Mouse (Mus musculus) C2C12 (cell line): ENCODE results near the gene Acot4. TPM values are rescaled to one million over a fixed set of nuclear protein-coding genes. Genes with fewer than 3 reads are reported as not detected.
"Not testable (repeated sequence)": the region's sequence is repeated elsewhere in the genome, so short reads cannot be mapped to it uniquely, and the experiment has no call there.

Experiments used
- H3K27me3 ChIP-seq: one replicate; pipeline ENCODE4 v1.6.1; 2011; ENCODE audit not compliant: control insufficient read depth, insufficient read depth, insufficient read length
- H3K36me3 ChIP-seq: one replicate; pipeline ENCODE4 v1.6.1; 2011; ENCODE audit not compliant: control insufficient read depth, insufficient read depth
- H3K4me3 ChIP-seq: one replicate; pipeline ENCODE4 v1.5.1; 2011; ENCODE audit warnings: mild to moderate bottlenecking, control low read depth; ENCODE audit not compliant: poor library complexity, insufficient read depth, severe bottlenecking
- H3K79me2 ChIP-seq: one replicate; pipeline ENCODE4 v1.6.1; 2011; ENCODE audit not compliant: control insufficient read depth, insufficient read depth
- H3K79me3 ChIP-seq: one replicate; pipeline ENCODE4 v1.6.1; 2011; ENCODE audit warnings: low read depth, control low read depth
- H3ac ChIP-seq: one replicate; pipeline ENCODE3; 2011; ENCODE audit warnings: low read depth; ENCODE audit not compliant: control insufficient read depth, insufficient read length
- CEBPB ChIP-seq: IDR thresholded peaks from one replicate; pipeline ENCODE4 v1.6.1; 2011; ENCODE audit warnings: low read depth, mild to moderate bottlenecking, control low read depth, moderate library complexity
- CTCF ChIP-seq: IDR thresholded peaks from one replicate; pipeline ENCODE4 v1.5.1; 2011; ENCODE audit not compliant: control insufficient read depth, insufficient read depth, insufficient read length
- FOSL1 ChIP-seq: IDR thresholded peaks from one replicate; pipeline ENCODE4 v1.8.0; 2011; ENCODE audit warnings: mild to moderate bottlenecking, low read length; ENCODE audit not compliant: poor library complexity, insufficient read depth, severe bottlenecking
- MAX ChIP-seq: IDR thresholded peaks from one replicate; pipeline ENCODE4 v1.6.1; 2011; ENCODE audit warnings: mild to moderate bottlenecking, control low read depth
- MYOD1 ChIP-seq: IDR thresholded peaks from one replicate; pipeline ENCODE4 v1.6.1; 2011; ENCODE audit warnings: low read depth; ENCODE audit not compliant: control insufficient read depth, insufficient read length
- MYOG ChIP-seq: IDR thresholded peaks from one replicate; pipeline ENCODE4 v1.6.1; 2011; ENCODE audit not compliant: control insufficient read depth, insufficient read length; ENCODE audit errors: extremely low read depth
- USF1 ChIP-seq: IDR thresholded peaks from one replicate; pipeline ENCODE4 v1.6.1; 2011; ENCODE audit warnings: low read depth, mild to moderate bottlenecking, control low read depth, moderate library complexity
- long read RNA-seq, 2 experiments: library from polyadenylated mRNA; unstranded; transcript quantifications; one replicate each; pipeline ENCODE4 v2.0.0; 2019 to 2020
- polyA plus RNA-seq: library from polyadenylated mRNA; unstranded; fragments of >200 nt; fragmentation: generic; extraction: Trizol; gene quantifications from one replicate; pipeline ENCODE4 v1.2.1, GENCODE M21; 2012; ENCODE audit warnings: missing spikeins

The Acot4 gene
- polyA plus RNA-seq, result under 0.01 TPM
- long read RNA-seq, experiment 1, result 0 reads
- long read RNA-seq, experiment 2, result 0 reads

GRCm38 (mm10) chr12:84038241-84038640 lies at the start of gene Acot4:
Gene Acot4, plus strand, starts transcription at chr12:84038379.
- not testable (repeated sequence) for H3K79me2 ChIP-seq, H3K36me3 ChIP-seq, H3K79me3 ChIP-seq, H3K27me3 ChIP-seq, H3ac ChIP-seq, H3K4me3 ChIP-seq

- Histone ChIP-seq H3K79me2 (no peaks in the 10 kb centered on the region), H3K27me3 (no peaks in the 10 kb centered on the region), H3ac (no peak overlapping the region), H3K36me3 (no peaks in the 10 kb centered on the region), H3K4me3 (peak overlapping the region; percentile 36), H3K79me3 (no peaks in the 10 kb centered on the region)
- TF ChIP-seq CEBPB, result no peak
- no peak for TF ChIP-seq FOSL1
- no peak for TF ChIP-seq CTCF
- no peak for TF ChIP-seq MYOG
- TF ChIP-seq MYOD1, result no peak
- no peak for TF ChIP-seq MAX
- TF ChIP-seq USF1, result no peak
These were observed 49.7 kb upstream of the Acot4 start for GRCm38 (mm10) chr12:83988483-83988882.

- no peak overlapping the region for H3K4me3 ChIP-seq
- no peaks in the 10 kb centered on the region for H3K79me2 ChIP-seq
- H3K27me3 ChIP-seq, result no peaks in the 10 kb centered on the region
- TF ChIP-seq CTCF (no peak), FOSL1 (no peak), MYOG (no peak), MYOD1 (no peak), CEBPB (no peak), MAX (no peak), USF1 (no peak)
- no peak overlapping the region for H3ac ChIP-seq
- no peaks in the 10 kb centered on the region for H3K79me3 ChIP-seq
- no peaks in the 10 kb centered on the region for H3K36me3 ChIP-seq
These were observed 48.8 kb upstream of the Acot4 start for GRCm38 (mm10) chr12:83989378-83989777.

- no peaks in the 10 kb centered on the region for H3K27me3 ChIP-seq
- H3K79me2 ChIP-seq, result no peaks in the 10 kb centered on the region
- H3K36me3 ChIP-seq, result no peaks in the 10 kb centered on the region
- H3ac ChIP-seq, result no peak overlapping the region
- TF ChIP-seq CEBPB (no peak), MYOD1 (no peak), CTCF (no peak), MAX (no peak), MYOG (no peak), USF1 (no peak), FOSL1 (no peak)
- no peaks in the 10 kb centered on the region for H3K79me3 ChIP-seq
- H3K4me3 ChIP-seq, result no peak overlapping the region
These were observed 41.0 kb upstream of the Acot4 start for GRCm38 (mm10) chr12:83997221-83997620.

- H3K27me3 ChIP-seq, result no peaks in the 10 kb centered on the region
- TF ChIP-seq MAX (no peak), CTCF (no peak), CEBPB (no peak), MYOD1 (no peak), USF1 (no peak), FOSL1 (no peak), MYOG (no peak)
These were observed 39.7 kb upstream of the Acot4 start for GRCm38 (mm10) chr12:83998341-83999107.

GRCm38 (mm10) chr12:83999237-83999636 lies 38.9 kb upstream of the Acot4 start:
- not testable (repeated sequence) for H3K79me2 ChIP-seq, H3K36me3 ChIP-seq, H3K4me3 ChIP-seq, H3ac ChIP-seq, H3K79me3 ChIP-seq, H3K27me3 ChIP-seq

More at GRCm38 (mm10) chr12:83998341-83999107, 39.7 kb upstream of the Acot4 start:
- Histone ChIP-seq H3K4me3 (no peak overlapping the region), H3K79me2 (no peaks in the 10 kb centered on the region), H3K36me3 (no peaks in the 10 kb centered on the region), H3K79me3 (no peaks in the 10 kb centered on the region), H3ac (no peak overlapping the region)
